Mouse (Mus musculus) CH12.LX (cell line): ENCODE measurements around the gene Ubxn2a.

ENCODE experiments used
- CTCF ChIP-seq, 2 experiments: IDR thresholded peaks in 1 of 2; conservative IDR thresholded peaks in 1 of 2; 2 replicates each; pipeline ENCODE4 v1.5.1; 2011 to 2012; ENCODE audit warnings: low read depth in 2 of 2, low read length in 2 of 2, improper control_type of control experiment in 1 of 2, inconsistent platforms in 1 of 2, mild to moderate bottlenecking in 1 of 2, moderate library complexity in 1 of 2
- ETS1 ChIP-seq: conservative IDR thresholded peaks from 2 replicates; pipeline ENCODE4 v1.6.1; 2012; ENCODE audit warnings: low read depth, mild to moderate bottlenecking, inconsistent platforms, low read length, improper control_type of control experiment, moderate library complexity
- MAX ChIP-seq: IDR thresholded peaks from 2 replicates; pipeline ENCODE4 v1.6.1; 2011; ENCODE audit warnings: low read length, improper control_type of control experiment
- MAZ ChIP-seq: IDR thresholded peaks from 2 replicates; pipeline ENCODE4 v1.6.1; 2012; ENCODE audit warnings: low read depth, mild to moderate bottlenecking, inconsistent platforms, low read length, improper control_type of control experiment, moderate library complexity
- MXI1 ChIP-seq: IDR thresholded peaks from 2 replicates; pipeline ENCODE4 v1.6.1; 2011; ENCODE audit warnings: mild to moderate bottlenecking, low read depth, low read length, improper control_type of control experiment
- RAD21 ChIP-seq: IDR thresholded peaks from 2 replicates; pipeline ENCODE4 v1.6.1; 2011; ENCODE audit warnings: low read depth, mild to moderate bottlenecking, low read length, improper control_type of control experiment, moderate library complexity
- SMC3 ChIP-seq: IDR thresholded peaks from 2 replicates; pipeline ENCODE4 v1.6.1; 2011; ENCODE audit warnings: low read depth, low read length, improper control_type of control experiment
- UBTF ChIP-seq: IDR thresholded peaks from 2 replicates; pipeline ENCODE4 v1.6.1; 2012; ENCODE audit warnings: low read depth, mild to moderate bottlenecking, inconsistent platforms, low read length, improper control_type of control experiment, moderate library complexity
- USF2 ChIP-seq: conservative IDR thresholded peaks from 2 replicates; pipeline ENCODE4 v1.6.1; 2011; ENCODE audit warnings: low read depth, low read length, improper control_type of control experiment
- ZMIZ1 ChIP-seq: IDR thresholded peaks from 2 replicates; pipeline ENCODE4 v1.6.1; 2012; ENCODE audit warnings: low read depth, mild to moderate bottlenecking, inconsistent platforms, low read length, improper control_type of control experiment

- TF ChIP-seq ETS1: no peak
- TF ChIP-seq MAZ: no peak
- no peak for TF ChIP-seq CTCF (conservative IDR thresholded peaks at IDR 0.05 in 1 of 2, IDR thresholded peaks at IDR 0.05 in 1 of 2; ENCODE audit: low read depth in 2 of 2, low read length in 2 of 2)
- no peak for TF ChIP-seq RAD21
- no peak for TF ChIP-seq UBTF
- TF ChIP-seq ZMIZ1: no peak
- TF ChIP-seq SMC3: no peak
- no peak for TF ChIP-seq MXI1
- no peak for TF ChIP-seq USF2
- TF ChIP-seq MAX: no peak
Measured at GRCm38 (mm10) chr12:4914944-4915343, 7.4 kb upstream of the Ubxn2a start.
